Mouse (Mus musculus) kidney, adult 2 months (tissue): ENCODE results near the gene Khdrbs1.

Experiments used
- CTCF ChIP-seq: fragments of 200-500 bp; conservative IDR thresholded peaks from 2 replicates; pipeline ENCODE4 v1.5.1; 2011; ENCODE audit warnings: low read depth, mild to moderate bottlenecking, control low read depth, low read length, moderate library complexity, mixed read lengths; ENCODE audit not compliant: insufficient read depth, insufficient read length
- POLR2A ChIP-seq: fragments of 200-500 bp; IDR thresholded peaks from one replicate; pipeline ENCODE4 v1.6.1; 2011; ENCODE audit warnings: low read depth, low read length, control low read depth

DNA sequence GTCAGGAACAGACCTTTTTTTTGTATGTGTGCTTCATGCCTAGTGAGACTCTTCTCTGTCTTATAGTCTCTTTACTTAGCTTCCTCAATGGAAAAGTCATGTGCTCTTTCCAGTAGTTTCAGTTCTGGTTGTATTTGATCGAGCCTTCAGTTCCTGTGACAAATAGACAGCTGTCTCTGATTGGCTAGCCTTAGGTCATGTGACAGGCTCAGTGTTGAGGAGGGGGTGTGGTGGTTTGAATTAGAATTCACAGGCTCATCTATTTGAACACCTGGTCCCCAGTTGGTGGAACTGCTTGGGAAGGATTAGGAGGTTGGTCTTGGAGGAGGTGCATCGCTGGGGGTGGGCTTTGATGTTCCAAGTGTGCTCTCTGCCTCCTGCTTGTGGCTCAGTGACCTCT lies 47.5 kb upstream of the Khdrbs1 start:
- no peak for TF ChIP-seq CTCF
- TF ChIP-seq POLR2A: no peak
